Mouse (Mus musculus) testis, adult 2 months (tissue): ENCODE results near the gene Akap1. TPM values are rescaled to one million over a fixed set of nuclear protein-coding genes. Genes with fewer than 3 reads are reported as not detected.
A peak's percentile ranks its signal among the peaks of the same experiment; 100 is the strongest.

Experiments used
- H3K27ac ChIP-seq: fragments of 200-500 bp; 2 replicates; pipeline ENCODE4 v1.5.1; 2012; ENCODE audit warnings: low read depth, low read length; ENCODE audit not compliant: control insufficient read depth, insufficient read depth
- H3K27me3 ChIP-seq: fragments of 200-500 bp; 2 replicates; pipeline ENCODE4 v1.6.1; 2012; ENCODE audit warnings: mild to moderate bottlenecking, low read length, moderate library complexity; ENCODE audit not compliant: control insufficient read depth, insufficient read depth
- H3K36me3 ChIP-seq: fragments of 200-500 bp; 2 replicates; pipeline ENCODE4 v1.6.1; 2012; ENCODE audit warnings: mild to moderate bottlenecking, low read length; ENCODE audit not compliant: control insufficient read depth, insufficient read depth
- H3K4me1 ChIP-seq: fragments of 200-500 bp; 2 replicates; pipeline ENCODE4 v1.6.1; 2012; ENCODE audit warnings: low read length; ENCODE audit not compliant: control insufficient read depth, insufficient read depth
- H3K4me3 ChIP-seq: fragments of 200-500 bp; 2 replicates; pipeline ENCODE4 v1.5.1; 2012; ENCODE audit warnings: low read depth, mild to moderate bottlenecking, low read length, moderate library complexity, mixed read lengths; ENCODE audit not compliant: control insufficient read depth
- CTCF ChIP-seq: fragments of 200-500 bp; IDR thresholded peaks from 2 replicates; pipeline ENCODE4 v1.5.1; 2012; ENCODE audit warnings: low read depth, mild to moderate bottlenecking, inconsistent platforms, low read length, moderate library complexity; ENCODE audit not compliant: control insufficient read depth, insufficient read depth, insufficient replicate concordance
- POLR2A ChIP-seq: fragments of 200-500 bp; IDR thresholded peaks from 2 replicates; pipeline ENCODE4 v1.6.1; 2012; ENCODE audit warnings: low read depth, mild to moderate bottlenecking, inconsistent platforms, low read length, moderate library complexity; ENCODE audit not compliant: control insufficient read depth
- polyA plus RNA-seq: library from polyadenylated mRNA; depleted of rRNA; stranded (reverse); fragments of >200 nt; gene quantifications from 2 replicates; pipeline ENCODE4 v1.2.3, GENCODE M21; 2012

Akap1 gene
- polyA plus RNA-seq, 1 experiment, result 558 TPM

DNA sequence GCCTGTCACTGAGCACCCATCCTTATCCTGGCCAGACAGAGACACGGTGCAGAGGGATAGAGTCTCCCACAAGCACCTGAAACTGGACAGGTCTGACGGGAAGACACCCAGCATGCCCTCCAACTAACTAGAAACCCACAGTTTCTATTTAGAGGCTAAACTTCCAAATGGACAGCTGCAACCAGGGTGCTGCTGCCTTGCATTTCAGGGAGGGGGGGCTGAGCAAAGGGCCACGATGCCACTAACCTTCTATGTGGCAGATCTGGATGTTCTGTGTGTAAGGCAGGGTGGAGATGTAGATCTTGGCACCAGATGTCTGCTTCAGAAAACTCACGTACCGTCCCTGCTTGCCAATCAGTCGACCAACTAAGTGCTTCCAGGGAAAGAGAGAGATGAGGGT lies 25.0 kb downstream of the Akap1 start:
- Histone ChIP-seq H3K27me3 (no peaks in the 10 kb centered on the region), H3K4me3 (no peak overlapping the region), H3K27ac (no peak overlapping the region), H3K4me1 (no peaks in the 10 kb centered on the region), H3K36me3 (no peaks in the 10 kb centered on the region)
- TF ChIP-seq CTCF (no peak), POLR2A (no peak)

GRCm38 (mm10) chr11:88838630-88839029 lies 25.8 kb downstream of the Akap1 start:
- H3K27me3 ChIP-seq, result no peaks in the 10 kb centered on the region
- no peaks in the 10 kb centered on the region for H3K36me3 ChIP-seq
- no peak overlapping the region for H3K4me3 ChIP-seq
- H3K27ac ChIP-seq, result no peak overlapping the region
- H3K4me1 ChIP-seq, result no peaks in the 10 kb centered on the region
- no peak for TF ChIP-seq CTCF
- TF ChIP-seq POLR2A, result no peak

DNA sequence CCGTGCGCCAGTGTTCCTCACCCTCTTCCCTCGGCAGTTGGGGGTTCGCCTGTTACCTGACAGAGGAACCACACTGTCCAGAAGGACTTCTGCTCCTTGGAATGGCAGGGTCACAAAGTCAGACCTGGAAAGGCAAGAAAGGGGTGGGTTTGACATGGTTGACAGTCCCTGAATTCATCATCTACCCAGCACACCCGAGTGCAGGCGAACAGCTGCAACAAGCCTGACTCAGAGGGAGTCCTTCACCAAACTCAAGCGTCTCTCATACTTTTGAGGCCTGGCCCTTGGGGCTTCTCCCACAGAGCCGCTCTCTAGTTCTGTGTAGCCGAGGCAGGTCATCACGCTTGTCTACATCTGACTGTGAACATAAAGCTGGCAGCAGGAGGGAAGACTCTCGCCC lies 29.8 kb downstream of the Akap1 start:
- Histone ChIP-seq H3K4me3 (no peak overlapping the region), H3K36me3 (no peaks in the 10 kb centered on the region), H3K27ac (no peak overlapping the region), H3K27me3 (no peaks in the 10 kb centered on the region), H3K4me1 (peaks cover 3% of the 10 kb centered on the region; the same call in 1 of the 2 replicates)
- TF ChIP-seq CTCF (no peak), POLR2A (no peak)

DNA sequence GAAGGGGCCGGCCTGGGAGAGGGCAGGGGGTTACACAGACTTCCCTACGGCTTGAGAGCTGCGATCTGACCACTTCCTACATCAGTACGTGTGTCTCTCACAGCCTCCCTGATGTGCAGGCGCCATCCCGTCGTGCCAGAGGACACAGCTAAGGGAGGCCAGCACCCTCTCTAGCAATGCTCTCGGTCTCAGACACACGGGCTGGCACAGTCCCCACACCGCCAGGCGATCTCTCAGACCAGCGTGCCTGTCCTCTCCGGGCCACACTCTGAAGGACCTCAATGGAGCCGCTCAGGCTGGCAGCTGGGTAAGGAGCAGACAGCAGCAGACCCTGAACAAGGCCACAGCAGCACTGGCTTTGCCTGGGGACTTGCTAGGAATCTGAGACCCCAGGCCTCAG lies 30.3 kb downstream of the Akap1 start:
- TF ChIP-seq POLR2A (no peak), CTCF (no peak)
- no peaks in the 10 kb centered on the region for H3K36me3 ChIP-seq
- H3K27me3 ChIP-seq, result no peaks in the 10 kb centered on the region
- H3K27ac ChIP-seq, result no peak overlapping the region
- no peak overlapping the region for H3K4me3 ChIP-seq
- H3K4me1 ChIP-seq, result peaks cover 3% of the 10 kb centered on the region; the same call in 1 of the 2 replicates

GRCm38 (mm10) chr11:88833099-88833498 lies 31.3 kb downstream of the Akap1 start:
- Histone ChIP-seq H3K4me1 (peaks cover 3% of the 10 kb centered on the region; the same call in 1 of the 2 replicates), H3K27ac (no peak overlapping the region), H3K4me3 (no peak overlapping the region), H3K36me3 (no peaks in the 10 kb centered on the region), H3K27me3 (no peaks in the 10 kb centered on the region)
- no peak for TF ChIP-seq POLR2A
- TF ChIP-seq CTCF, result no peak

- H3K27ac ChIP-seq, result no peak overlapping the region
- H3K27me3 ChIP-seq, result no peaks in the 10 kb centered on the region
- no peaks in the 10 kb centered on the region for H3K36me3 ChIP-seq
- peaks cover 3% of the 10 kb centered on the region; the same call in 1 of the 2 replicates for H3K4me1 ChIP-seq
- TF ChIP-seq POLR2A (no peak), CTCF (peak; percentile 38; the same call in 1 of the 2 replicates)
- H3K4me3 ChIP-seq, result no peak overlapping the region
Observed at GRCm38 (mm10) chr11:88830257-88830804, 34.1 kb downstream of the Akap1 start.

DNA sequence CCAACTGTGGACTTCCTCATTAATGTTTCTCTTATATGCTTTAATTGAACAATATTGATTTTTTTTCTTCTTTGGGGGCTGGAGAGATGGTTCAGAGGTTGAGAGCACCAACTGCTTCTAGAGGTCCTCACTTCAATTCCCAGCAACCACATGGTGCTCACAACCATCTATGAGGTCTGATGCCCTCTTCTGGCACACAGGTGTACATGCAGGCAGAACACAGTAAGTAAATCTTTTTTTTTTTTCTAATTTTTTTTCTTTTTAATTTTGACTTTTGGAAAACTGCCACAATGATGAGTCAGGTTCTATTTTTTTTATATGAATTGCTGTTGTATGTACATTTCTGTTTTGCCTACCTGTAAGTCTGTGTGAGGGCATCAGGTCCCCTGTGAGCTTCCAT lies 35.9 kb downstream of the Akap1 start:
- Histone ChIP-seq H3K4me3 (no peak overlapping the region), H3K4me1 (peaks cover 3% of the 10 kb centered on the region; the same call in 1 of the 2 replicates), H3K27me3 (no peaks in the 10 kb centered on the region), H3K36me3 (no peaks in the 10 kb centered on the region), H3K27ac (no peak overlapping the region)
- TF ChIP-seq CTCF, result no peak
- no peak for TF ChIP-seq POLR2A
